Mouse (Mus musculus) intestine, embryonic 16.5 days (tissue): ENCODE results near the gene 9530068E07Rik. TPM values are rescaled to one million over a fixed set of nuclear protein-coding genes. Genes with fewer than 3 reads are reported as not detected.

Source experiments
- ATAC-seq: fragments of 200-750 bp; cut with Nextera tagmentation; 2 replicates; pipeline ENCODE4 v1.8.0; 2017; ENCODE audit warnings: moderate TSS enrichment, moderate library complexity
- H3K27ac ChIP-seq: fragments of 300-500 bp; sonication (generic); 2 replicates; pipeline ENCODE4 v1.5.1; 2014; ENCODE audit warnings: mild to moderate bottlenecking, low read length
- H3K27me3 ChIP-seq: fragments of 300-500 bp; sonication (generic); replicated peaks from 2 replicates; pipeline ENCODE4 v1.6.1; 2014; ENCODE audit warnings: low read length, control low read depth, mixed read lengths; ENCODE audit not compliant: control insufficient read depth, insufficient read depth
- H3K36me3 ChIP-seq: fragments of 300-500 bp; sonication (generic); 2 replicates; pipeline ENCODE4 v1.6.1; 2014; ENCODE audit warnings: low read length, control low read depth; ENCODE audit not compliant: control insufficient read depth, insufficient read depth
- H3K4me1 ChIP-seq: fragments of 300-500 bp; sonication (generic); 2 replicates; pipeline ENCODE4 v1.6.1; 2014; ENCODE audit warnings: low read length, control low read depth, mixed read lengths; ENCODE audit not compliant: control insufficient read depth, insufficient read depth
- H3K4me2 ChIP-seq: fragments of 300-500 bp; sonication (generic); 2 replicates; pipeline ENCODE4 v1.6.1; 2014; ENCODE audit warnings: low read depth, low read length, control low read depth
- H3K4me3 ChIP-seq: fragments of 300-500 bp; sonication (generic); 2 replicates; pipeline ENCODE4 v1.5.1; 2014; ENCODE audit warnings: mild to moderate bottlenecking, low read length
- H3K9ac ChIP-seq: fragments of 300-500 bp; sonication (generic); 2 replicates; pipeline ENCODE4 v1.6.1; 2014; ENCODE audit warnings: low read depth, low read length
- H3K9me3 ChIP-seq: fragments of 300-500 bp; sonication (generic); 2 replicates; pipeline ENCODE4 v1.6.1; 2016; ENCODE audit warnings: low read length, control low read depth; ENCODE audit not compliant: control insufficient read depth
- WGBS: fragments of 180-500 bp; shearing (Covaris S2); extraction: QIAGEN DNeasy Blood & Tissue Kit; methylation state at CpG from one replicate; pipeline ENCODE4 v1.1.7; 2014; 5-methylcytosine and 5-hydroxymethylcytosine counted together
- polyA plus RNA-seq: library from polyadenylated mRNA; unstranded; fragments of >200 nt; fragmentation: Nextera tagmentation; extraction: Ambion mirVana; gene quantifications from 2 replicates; pipeline ENCODE4 v1.2.1, GENCODE M21; 2015

9530068E07Rik gene
- polyA plus RNA-seq, 1 experiment from 2014 or later = 153 TPM

- WGBS = 40% methylated on average over 3 of the region's 3 CpGs
- Histone ChIP-seq H3K27me3 (no peaks in the 10 kb centered on the region), H3K36me3 (no peaks in the 10 kb centered on the region), H3K4me1 (no peaks in the 10 kb centered on the region), H3K9ac (no peak overlapping the region), H3K27ac (no peak overlapping the region), H3K4me3 (no peak overlapping the region), H3K4me2 (no peak overlapping the region), H3K9me3 (no peaks in the 10 kb centered on the region)
- ATAC-seq = no peak
Measured at GRCm38 (mm10) chr11:52449004-52449403, 52.8 kb downstream of the 9530068E07Rik start.

- no peak for ATAC-seq
- Histone ChIP-seq H3K4me2 (no peak overlapping the region), H3K27me3 (no peaks in the 10 kb centered on the region), H3K9me3 (no peaks in the 10 kb centered on the region; the same call in 1 of the 2 replicates), H3K4me3 (no peak overlapping the region), H3K36me3 (no peaks in the 10 kb centered on the region), H3K9ac (no peak overlapping the region), H3K27ac (no peak overlapping the region), H3K4me1 (peaks cover 6% of the 10 kb centered on the region; the same call in 1 of the 2 replicates)
- WGBS = 74% methylated on average over 5 of the region's 5 CpGs
Measured at GRCm38 (mm10) chr11:52458281-52458680, 62.1 kb downstream of the 9530068E07Rik start.

Other genes starting within 250 kb of the 9530068E07Rik start
- gene Olfr1371, start 182.4 kb upstream of the 9530068E07Rik start, polyA plus RNA-seq = not detected in 2 replicates
- gene Skp1a, start 164.4 kb upstream of the 9530068E07Rik start, polyA plus RNA-seq = 708 and 723 TPM in 2 replicates
- gene Tcf7, start 113.4 kb upstream of the 9530068E07Rik start, polyA plus RNA-seq = 2.9 and 3.4 TPM in 2 replicates
- gene Vdac1, start 35.6 kb upstream of the 9530068E07Rik start, polyA plus RNA-seq = 311 and 337 TPM in 2 replicates